Mouse (Mus musculus): ENCODE results near the gene Pglyrp3.

The Pglyrp3 gene

DNA sequence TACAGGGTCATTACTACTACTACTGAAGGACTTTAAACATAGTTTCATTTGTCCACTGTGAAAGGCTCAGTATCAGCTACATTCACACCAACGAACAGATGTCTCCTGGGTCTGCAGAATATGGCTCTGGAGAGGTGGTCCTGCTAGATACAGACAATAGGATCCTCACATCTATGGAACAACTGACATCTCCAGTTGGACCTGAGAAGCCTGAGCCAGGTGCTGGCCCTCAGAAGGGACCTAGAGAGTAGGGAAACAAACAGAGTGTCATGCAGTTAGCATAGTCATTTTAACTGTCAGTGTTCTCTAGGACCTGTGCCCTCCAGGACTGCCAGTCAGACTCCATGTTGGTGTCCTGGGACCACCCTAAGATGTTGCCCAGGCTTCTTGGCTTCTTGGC is at the start of gene Pglyrp3:
Gene Pglyrp3, plus strand, starts transcription at position 301 of the 400 bp plus-strand sequence.
- no peak for DNase-seq (ENCODE audit: extremely low read depth, insufficient read length, low spot score)

DNA sequence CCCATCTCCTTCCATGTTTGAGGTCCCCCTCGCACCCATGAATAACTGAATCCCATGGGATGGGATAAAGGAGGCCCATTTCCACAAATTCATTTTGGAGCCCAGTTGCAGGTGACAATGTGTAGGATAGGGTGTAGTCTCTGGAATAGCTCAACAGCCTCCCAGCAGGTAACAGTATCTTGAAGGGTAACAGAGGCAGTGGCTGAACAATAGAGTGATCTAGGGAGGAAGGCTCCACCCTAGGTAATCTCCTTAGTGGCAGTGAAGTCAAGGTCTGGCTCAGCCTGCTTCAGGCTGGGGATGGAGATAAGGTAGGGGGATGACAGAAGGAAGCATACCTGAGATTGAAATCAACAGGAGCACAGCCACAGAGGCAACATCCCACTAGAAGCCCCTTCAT is 3.4 kb upstream of the Pglyrp3 start:
- no peak for DNase-seq (ENCODE audit: extremely low read depth, insufficient read length, low spot score)

DNA sequence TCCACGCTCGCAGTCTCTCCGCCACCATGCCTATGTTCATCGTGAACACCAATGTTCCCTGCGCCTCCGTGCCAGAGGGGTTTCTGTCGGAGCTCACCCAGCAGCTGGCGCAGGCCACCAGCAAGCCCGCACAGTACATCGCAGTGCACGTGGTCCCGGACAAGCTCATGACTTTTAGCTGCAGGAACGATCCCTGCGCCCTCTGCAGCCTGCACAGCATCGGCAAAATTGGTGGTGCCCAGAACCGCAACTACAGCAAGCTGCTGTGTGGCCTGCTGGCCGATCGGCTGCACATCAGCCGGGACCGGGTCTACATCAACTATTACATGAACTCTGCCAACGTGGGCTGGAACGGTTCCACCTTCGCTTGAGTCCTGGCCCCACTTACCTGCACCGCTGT is 10.2 kb downstream of the Pglyrp3 start:
- DNase-seq (ENCODE audit: extremely low read depth, insufficient read length, low spot score) = peak; percentile 48

DNA sequence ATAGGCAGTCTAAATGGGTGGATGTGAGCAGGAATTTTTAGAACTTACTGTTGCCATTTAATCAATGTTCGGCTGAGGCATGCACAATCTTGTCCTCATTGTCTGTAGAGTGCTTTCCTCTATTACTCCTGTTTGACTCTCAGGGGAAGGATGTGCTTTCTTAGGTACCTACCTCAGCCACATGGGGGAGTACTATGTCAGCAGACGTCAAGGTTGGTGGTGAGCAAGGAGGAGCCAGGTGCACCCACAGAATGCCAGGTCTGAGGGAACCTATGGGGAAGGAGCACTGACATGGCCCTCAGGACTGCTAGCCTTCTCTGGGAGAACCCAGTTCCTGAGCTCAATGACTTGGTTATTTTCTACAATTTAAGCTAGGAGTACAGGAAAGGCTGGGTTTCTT is 18.8 kb downstream of the Pglyrp3 start:
- DNase-seq (ENCODE audit: extremely low read depth, insufficient read length, low spot score) = no peak

DNA sequence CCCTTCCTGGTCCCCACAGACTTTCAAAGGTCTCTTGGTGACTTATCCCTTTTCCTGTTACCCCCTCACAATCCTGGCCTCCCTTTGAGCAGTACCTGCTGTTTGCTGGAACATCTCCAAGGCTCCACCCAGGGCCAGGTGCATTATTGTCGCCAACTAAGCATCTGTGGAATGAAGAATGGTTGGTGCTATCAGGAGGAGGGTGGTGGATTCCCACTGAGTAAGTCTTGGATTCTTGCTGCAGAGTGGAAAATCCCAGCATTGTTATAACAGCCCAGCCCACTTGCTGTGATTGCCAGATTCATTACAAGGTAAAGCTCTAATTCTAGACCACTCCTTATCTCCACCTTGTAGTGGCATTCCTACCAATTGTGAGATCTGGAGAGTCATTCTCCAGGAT is 19.5 kb downstream of the Pglyrp3 start:
- no peak for DNase-seq (ENCODE audit: extremely low read depth, insufficient read length, low spot score)

DNA sequence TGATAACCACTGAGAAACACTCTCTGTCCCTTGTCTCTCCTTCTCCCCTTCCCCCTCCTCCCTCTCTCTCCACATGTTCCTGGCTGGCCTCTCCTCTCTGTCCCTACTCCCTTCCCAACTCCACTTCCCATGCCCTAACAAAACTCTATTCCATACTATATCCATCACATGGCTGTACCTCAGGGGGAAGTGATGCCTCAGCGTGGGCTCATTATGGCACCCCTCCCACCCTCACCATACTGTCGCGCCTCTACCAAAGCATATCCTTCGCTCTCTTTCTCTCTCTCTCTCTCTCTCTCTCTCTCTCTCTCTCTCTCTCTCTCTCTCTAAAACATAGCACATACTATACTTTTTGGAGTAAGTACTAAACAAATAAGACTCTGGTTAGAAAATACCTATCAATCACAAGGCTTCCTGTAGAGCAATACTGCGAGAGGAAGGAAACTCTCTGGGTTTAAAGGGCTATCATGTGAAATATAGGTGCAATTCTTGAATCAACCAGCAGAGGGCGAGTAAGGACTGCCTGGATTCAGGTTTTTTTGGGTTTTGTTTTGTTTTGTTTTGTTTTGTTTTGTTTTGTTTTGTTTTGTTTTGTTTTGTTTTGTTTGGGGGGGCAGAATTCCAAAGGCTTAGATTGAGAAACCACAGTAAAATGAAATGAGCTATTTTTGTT is 36.1 kb downstream of the Pglyrp3 start:
- no peak for DNase-seq (ENCODE audit: extremely low read depth, insufficient read length, low spot score)

DNA sequence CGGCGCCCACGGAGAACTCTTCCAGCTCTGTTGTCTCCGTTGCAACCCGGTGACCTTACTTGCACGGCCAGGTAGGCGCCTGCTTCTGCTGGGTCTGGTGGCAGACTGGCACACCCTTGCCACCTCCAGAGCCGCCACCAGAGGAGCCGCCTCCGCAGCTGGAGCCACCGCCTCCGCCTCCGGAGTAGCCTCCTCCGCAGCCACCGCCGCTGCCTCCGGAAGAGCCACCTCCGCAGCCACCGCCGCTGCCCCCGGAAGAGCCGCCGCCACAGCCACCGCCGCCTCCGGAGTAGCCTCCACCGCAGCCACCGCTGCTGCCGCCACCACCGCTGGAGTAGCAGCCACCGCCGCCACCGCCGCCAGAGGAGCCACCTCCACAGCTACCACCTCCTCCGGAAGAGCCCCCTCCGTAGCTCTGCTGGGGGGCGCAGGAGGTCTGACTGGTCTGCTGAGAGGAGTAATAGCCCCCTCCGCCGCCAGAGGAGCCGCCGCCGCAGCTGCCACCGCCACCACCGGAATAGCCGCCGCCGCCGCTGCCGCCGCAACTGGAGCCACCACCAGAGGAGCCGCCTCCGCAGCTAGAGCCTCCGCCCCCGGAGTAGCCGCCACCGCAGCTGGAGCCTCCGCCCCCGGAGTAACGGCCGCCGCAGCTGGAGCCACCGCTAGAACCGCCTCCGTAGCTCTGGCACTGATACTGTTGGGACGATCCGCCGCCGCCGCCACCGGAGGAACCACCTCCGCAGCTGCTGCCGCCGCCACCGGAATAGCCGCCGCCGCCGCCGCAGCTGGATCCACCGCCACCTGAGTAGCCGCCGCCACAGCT is 66.3 kb downstream of the Pglyrp3 start:
- no peak for DNase-seq (ENCODE audit: extremely low read depth, insufficient read length, low spot score)

Data from 3134 (cell line).